Mouse (Mus musculus) bone marrow, adult 2 months (tissue): ENCODE data around the gene Krt42. TPM values are rescaled to one million over a fixed set of nuclear protein-coding genes. Genes with fewer than 3 reads are reported as not detected.

Experiments
- H3K27ac ChIP-seq: fragments of 200-500 bp; 2 replicates; pipeline ENCODE4 v1.5.1; 2012; ENCODE audit warnings: low read depth, mild to moderate bottlenecking, control low read depth, inconsistent platforms, low read length; ENCODE audit not compliant: control insufficient read depth, poor library complexity, insufficient read depth
- H3K4me1 ChIP-seq: fragments of 200-500 bp; 2 replicates; pipeline ENCODE4 v1.6.1; 2011; ENCODE audit warnings: low read length; ENCODE audit not compliant: control insufficient read depth, insufficient read depth
- H3K4me3 ChIP-seq: fragments of 200-500 bp; replicated peaks from 2 replicates; pipeline ENCODE3; 2011; ENCODE audit warnings: mild to moderate bottlenecking, low read depth, low read length, control low read depth; ENCODE audit not compliant: control insufficient read depth
- CTCF ChIP-seq: fragments of 200-500 bp; IDR thresholded peaks from 2 replicates; pipeline ENCODE4 v1.5.1; 2011; ENCODE audit warnings: low read length, control low read depth; ENCODE audit not compliant: control insufficient read depth, insufficient read depth
- POLR2A ChIP-seq: fragments of 200-500 bp; IDR thresholded peaks from 2 replicates; pipeline ENCODE4 v1.6.1; 2011; ENCODE audit warnings: low read depth, mild to moderate bottlenecking, control low read depth, low read length, borderline replicate concordance; ENCODE audit not compliant: control insufficient read depth
- WGBS: fragments of 180-500 bp; shearing (Covaris S2); methylation state at CpG from one replicate; pipeline ENCODE4 v1.1.7; 2018; 5-methylcytosine and 5-hydroxymethylcytosine counted together
- polyA plus RNA-seq: library from polyadenylated mRNA; stranded (reverse); fragments of >200 nt; gene quantifications from 2 replicates; pipeline ENCODE4 v1.2.4, GENCODE M21; 2011; ENCODE audit warnings: low replicate concordance; ENCODE audit not compliant: missing spikeins, insufficient read depth, insufficient read length

Gene Krt42
- polyA plus RNA-seq, 1 experiment: 2.1 TPM

DNA sequence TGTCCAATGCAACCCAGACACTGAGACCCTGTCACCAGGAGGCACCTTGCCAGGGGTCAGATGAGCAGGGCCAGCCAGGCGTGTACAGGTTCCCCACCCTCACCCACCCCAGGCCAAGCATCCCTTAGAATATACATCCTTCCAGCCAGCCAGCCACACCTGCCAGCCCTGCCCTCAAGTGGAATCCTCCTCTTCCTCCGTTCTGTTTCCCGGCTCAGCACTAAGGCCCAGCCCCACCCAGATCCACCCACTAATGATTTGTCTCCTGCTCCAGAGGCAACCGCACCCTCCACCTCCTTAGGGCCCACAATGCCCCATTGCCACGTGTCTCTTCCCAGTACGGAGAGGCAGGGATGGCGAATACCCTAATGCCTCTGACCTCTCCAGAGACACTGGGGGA is 5.0 kb upstream of the Krt42 start:
- TF ChIP-seq POLR2A (no peak), CTCF (no peak)
- no peak overlapping the region for H3K4me3 ChIP-seq
- no peaks in the 10 kb centered on the region for H3K4me1 ChIP-seq
- 73% methylated on average over 7 of the region's 7 CpGs for WGBS
- H3K27ac ChIP-seq: no peak overlapping the region

DNA sequence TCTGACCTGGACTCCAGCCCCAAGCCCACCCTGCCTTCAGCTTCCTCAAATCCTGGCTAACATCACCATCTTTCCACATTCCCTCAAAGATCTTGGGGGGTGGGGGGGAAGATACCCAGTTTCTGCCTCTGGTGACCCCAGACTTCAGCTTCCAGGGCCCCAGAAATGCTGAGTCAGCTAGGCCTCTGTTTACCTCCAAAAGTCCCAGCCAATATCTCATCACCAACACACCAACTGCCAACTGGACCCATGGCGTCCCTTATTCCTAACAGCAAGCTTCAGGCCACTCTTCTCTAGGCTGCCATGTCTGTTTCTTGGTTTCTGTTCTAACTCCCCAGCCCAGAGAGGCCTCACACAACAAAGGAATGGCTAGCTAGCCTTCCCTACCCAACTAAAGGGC is 2.2 kb upstream of the Krt42 start:
- WGBS: 59% methylated on average over 1 of the region's 1 CpGs
- Histone ChIP-seq H3K4me1 (no peaks in the 10 kb centered on the region), H3K4me3 (no peak overlapping the region), H3K27ac (no peak overlapping the region)
- TF ChIP-seq CTCF (no peak), POLR2A (no peak)

DNA sequence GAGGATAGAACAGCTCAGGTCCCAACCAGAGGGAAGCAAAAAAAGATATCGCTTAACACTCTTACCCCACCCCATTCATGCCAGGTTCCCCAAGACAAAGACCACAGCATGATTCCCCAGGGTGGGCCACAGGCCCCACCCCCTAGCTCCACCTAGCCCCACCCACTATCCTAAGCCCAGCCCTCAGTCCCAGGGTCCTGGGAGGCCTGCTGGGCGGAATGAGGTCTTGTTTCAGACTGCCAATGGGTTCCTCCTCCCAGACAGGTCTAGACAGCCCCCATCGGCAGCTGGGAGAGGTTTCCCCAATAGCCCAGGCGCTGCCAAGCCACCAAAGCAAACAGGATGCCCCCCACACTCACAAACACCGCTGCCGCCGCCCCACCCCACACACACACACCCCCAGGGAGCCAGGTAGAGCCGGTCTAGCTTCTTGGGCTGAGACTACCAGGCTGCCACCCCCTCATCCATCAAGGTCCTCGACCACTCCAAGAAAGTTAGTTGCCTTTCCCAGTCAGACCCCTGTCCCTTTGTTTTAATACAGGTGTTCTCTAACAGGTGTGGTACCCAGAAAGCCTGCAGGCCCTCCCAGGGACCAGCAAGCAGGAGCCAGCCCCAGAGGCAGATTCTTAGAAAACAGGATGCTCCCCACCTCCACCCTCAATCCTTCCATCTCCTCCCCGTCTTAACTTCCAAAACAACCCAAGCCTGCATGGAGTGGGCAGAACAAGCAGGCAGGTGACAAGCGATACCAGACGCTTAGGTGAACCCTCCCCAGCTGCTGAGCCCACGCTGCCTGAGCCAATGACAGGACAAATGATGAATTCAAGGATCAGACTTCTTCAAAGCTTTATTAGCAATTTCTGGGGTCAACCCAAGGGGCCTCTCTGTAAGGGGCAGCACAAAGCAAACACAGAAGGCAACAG is 7.4 kb downstream of the Krt42 start:
- WGBS: 28% methylated on average over 13 of the region's 13 CpGs
- TF ChIP-seq CTCF (no peak), POLR2A (no peak)

DNA sequence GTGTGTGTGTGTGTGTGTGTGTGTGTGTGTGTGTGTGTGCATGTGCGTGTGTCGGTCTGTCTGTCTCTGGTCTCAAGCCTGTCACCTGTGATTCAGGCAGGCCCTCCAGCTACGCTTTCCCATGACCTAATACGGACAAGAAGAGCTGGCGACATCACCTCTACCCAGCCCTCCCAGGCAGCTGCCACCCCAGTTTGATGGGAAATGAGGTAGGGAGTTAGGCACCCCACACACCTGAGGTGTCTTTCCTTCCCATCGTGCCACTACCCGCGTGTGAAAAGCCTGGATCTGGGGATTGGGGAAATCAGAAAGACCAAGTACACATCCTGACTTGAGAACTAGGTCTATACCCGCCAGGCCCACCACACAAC is 8.5 kb downstream of the Krt42 start:
- 79% methylated on average over 9 of the region's 9 CpGs for WGBS
- Histone ChIP-seq H3K27ac (no peak overlapping the region), H3K4me3 (no peak overlapping the region), H3K4me1 (no peaks in the 10 kb centered on the region)
- no peak for TF ChIP-seq POLR2A
- TF ChIP-seq CTCF: no peak

More for the DNA sequence above, 7.4 kb downstream of the Krt42 start:
- Histone ChIP-seq H3K4me1 (no peaks in the 10 kb centered on the region), H3K4me3 (no peak overlapping the region), H3K27ac (no peak overlapping the region)

DNA sequence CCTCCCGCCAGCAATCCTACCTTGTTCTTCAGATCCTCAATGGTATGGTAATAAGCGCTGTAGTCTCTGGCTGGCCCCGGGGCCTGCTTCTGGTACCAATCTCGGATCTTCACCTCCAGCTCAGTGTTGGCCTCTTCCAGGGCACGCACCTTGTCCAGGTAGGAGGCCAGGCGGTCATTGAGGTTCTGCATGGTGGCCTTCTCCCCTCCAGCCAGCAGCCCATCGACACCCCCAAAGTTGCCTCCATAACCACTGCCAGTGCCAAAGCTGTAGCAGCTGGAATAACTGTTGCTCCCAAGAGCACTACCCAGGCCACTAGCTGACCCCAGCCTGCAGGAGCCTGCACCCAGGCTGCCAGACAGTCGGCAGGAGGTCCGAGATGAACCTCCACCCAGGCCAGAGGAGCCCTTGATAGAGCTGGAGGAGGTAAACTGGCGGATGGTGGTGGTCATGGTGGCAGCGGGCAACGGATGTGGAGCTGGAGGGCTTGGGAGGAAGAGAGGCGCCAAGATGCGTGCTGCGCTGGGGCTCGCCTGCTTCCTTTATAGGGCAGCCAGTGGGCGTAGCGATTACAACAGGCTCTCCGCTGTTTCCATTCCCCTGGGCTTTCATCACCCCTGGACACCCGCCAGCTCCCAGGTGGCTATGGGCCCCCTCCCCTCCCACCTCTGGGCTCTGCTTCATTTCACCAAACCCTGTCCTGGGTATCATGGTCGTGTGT is 9.0 kb downstream of the Krt42 start, which contains the start of gene Krt17:
Gene Krt17, minus strand, starts transcription at position 516 of the 721 bp plus-strand sequence.
- Histone ChIP-seq H3K4me3 (no peak within 1 kb of the TSS), H3K4me1 (no peaks in the 10 kb centered on the region), H3K27ac (no peak within 1 kb of the TSS)
- TF ChIP-seq POLR2A: no peak
- TF ChIP-seq CTCF: no peak
- 56% methylated on average over 21 of the region's 21 CpGs for WGBS

DNA sequence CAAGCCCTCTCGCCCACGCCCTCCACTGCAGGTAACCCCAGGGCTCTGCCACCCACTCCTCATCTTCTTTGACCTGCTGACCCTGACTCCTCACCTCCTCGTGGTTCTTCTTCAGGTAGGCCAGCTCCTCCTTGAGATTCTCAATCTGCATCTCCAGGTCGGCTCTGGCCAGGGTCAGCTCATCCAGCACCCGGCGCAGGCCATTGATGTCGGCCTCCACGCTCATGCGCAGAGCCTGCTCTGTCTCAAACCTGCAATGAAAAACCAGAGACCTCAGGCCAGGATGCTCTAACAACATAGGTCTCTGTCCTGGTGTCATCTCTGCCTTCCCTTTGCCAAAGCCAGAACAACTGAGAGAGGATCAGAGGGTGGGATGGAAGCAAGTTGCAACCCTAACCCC is 10.6 kb downstream of the Krt42 start:
- H3K4me1 ChIP-seq: no peaks in the 10 kb centered on the region
- no peak overlapping the region for H3K27ac ChIP-seq
- 81% methylated on average over 9 of the region's 9 CpGs for WGBS
- H3K4me3 ChIP-seq: no peak overlapping the region
- TF ChIP-seq POLR2A (no peak), CTCF (no peak)

DNA sequence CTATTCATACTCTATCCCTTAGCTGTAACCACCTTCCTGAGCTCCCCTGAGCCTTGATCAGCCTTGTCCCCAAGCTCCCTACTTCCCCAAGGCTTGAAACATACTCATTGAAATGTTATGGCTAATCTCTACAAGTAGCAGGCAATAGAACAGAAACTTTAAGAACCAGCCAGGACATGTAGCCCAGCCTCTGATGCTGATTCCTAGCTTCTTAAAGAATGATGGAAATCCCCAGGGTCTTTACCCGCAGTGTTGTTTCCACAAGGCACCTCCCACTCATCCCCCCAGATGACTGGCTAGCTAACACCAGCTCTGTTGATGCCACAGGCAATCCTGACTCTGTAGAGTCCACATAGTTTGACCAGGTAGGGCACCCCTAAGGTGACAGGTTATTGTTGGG is 11.7 kb downstream of the Krt42 start:
- TF ChIP-seq POLR2A (no peak), CTCF (no peak)
- Histone ChIP-seq H3K4me1 (no peaks in the 10 kb centered on the region), H3K27ac (no peak overlapping the region), H3K4me3 (no peak overlapping the region)
- 67% methylated on average over 1 of the region's 1 CpGs for WGBS

DNA sequence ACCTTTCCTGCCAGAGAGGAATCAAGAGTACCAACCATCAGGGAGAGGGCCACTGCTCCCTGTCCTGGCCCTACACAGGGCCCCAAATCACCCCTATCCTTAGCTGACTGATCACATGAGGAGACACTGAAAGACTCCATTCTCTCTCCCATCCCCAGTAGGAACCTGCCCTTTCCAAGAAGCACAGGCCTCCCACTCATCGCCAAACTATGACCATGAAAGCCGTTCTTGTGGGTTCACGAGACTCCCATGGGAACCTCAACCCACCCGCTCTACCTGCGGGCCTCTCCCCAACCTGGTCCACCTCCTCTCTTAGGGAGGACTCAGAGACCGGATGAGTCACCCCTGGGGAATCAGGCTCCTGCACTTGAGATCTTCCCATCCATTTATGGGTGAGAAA is 14.2 kb downstream of the Krt42 start:
- Histone ChIP-seq H3K4me3 (no peak overlapping the region), H3K27ac (no peak overlapping the region), H3K4me1 (no peaks in the 10 kb centered on the region)
- 86% methylated on average over 6 of the region's 6 CpGs for WGBS
- TF ChIP-seq CTCF (no peak), POLR2A (no peak)
